Mouse (Mus musculus) myocyte (in vitro differentiated cells): ENCODE measurements around the gene Tssk3. TPM values are rescaled to one million over a fixed set of nuclear protein-coding genes. Genes with fewer than 3 reads are reported as not detected.

Experiments
- H3K27me3 ChIP-seq: one replicate; pipeline ENCODE4 v1.6.1; 2011; ENCODE audit not compliant: control insufficient read depth, insufficient read depth, insufficient read length
- H3K36me3 ChIP-seq: one replicate; pipeline ENCODE4 v1.6.1; 2011; ENCODE audit not compliant: control insufficient read depth, insufficient read depth
- H3K4me2 ChIP-seq: one replicate; pipeline ENCODE4 v1.6.1; 2011; ENCODE audit warnings: low read depth, control low read depth
- H3K4me3 ChIP-seq: one replicate; pipeline ENCODE4 v1.5.1; 2011; ENCODE audit warnings: mild to moderate bottlenecking, control low read depth, moderate library complexity
- H3K79me2 ChIP-seq: one replicate; pipeline ENCODE4 v1.6.1; 2011; ENCODE audit not compliant: control insufficient read depth, insufficient read depth
- H3ac ChIP-seq: one replicate; pipeline ENCODE4 v1.6.1; 2011; ENCODE audit not compliant: control insufficient read depth, insufficient read length
- CEBPB ChIP-seq: IDR thresholded peaks from 2 replicates; pipeline ENCODE4 v1.6.1; 2011; ENCODE audit warnings: mild to moderate bottlenecking, moderate library complexity; ENCODE audit not compliant: poor library complexity, insufficient read depth, severe bottlenecking
- E2F4 ChIP-seq: IDR thresholded peaks from one replicate; pipeline ENCODE4 v1.6.1; 2011; ENCODE audit warnings: mild to moderate bottlenecking, control low read depth, moderate library complexity; ENCODE audit not compliant: insufficient read depth
- MAX ChIP-seq: IDR thresholded peaks from one replicate; pipeline ENCODE4 v1.6.1; 2011; ENCODE audit warnings: low read depth, mild to moderate bottlenecking, control low read depth
- MYOD1 ChIP-seq, 3 experiments: IDR thresholded peaks; one replicate each; pipeline ENCODE4 v1.6.1; 2011; ENCODE audit warnings: control low read depth in 2 of 3, low read depth in 2 of 3, mild to moderate bottlenecking in 2 of 3, moderate library complexity in 1 of 3; ENCODE audit not compliant: insufficient read length in 2 of 3, control insufficient read depth in 1 of 3
- MYOG ChIP-seq, 3 experiments: IDR thresholded peaks; one replicate each; pipeline ENCODE4 v1.6.1; 2011; ENCODE audit warnings: control low read depth in 2 of 3, low read depth in 2 of 3, mild to moderate bottlenecking in 2 of 3; ENCODE audit not compliant: insufficient read length in 2 of 3, control insufficient read depth in 1 of 3, insufficient read depth in 1 of 3
- POLR2A ChIP-seq: IDR thresholded peaks from one replicate; pipeline ENCODE4 v1.6.1; 2011; ENCODE audit warnings: low read depth, mild to moderate bottlenecking, control low read depth, moderate library complexity; ENCODE audit not compliant: insufficient read length
- POLR2AphosphoS2 ChIP-seq: IDR thresholded peaks from one replicate; pipeline ENCODE4 v1.6.1; 2011; ENCODE audit warnings: low read depth, control low read depth; ENCODE audit not compliant: insufficient read length
- REST ChIP-seq: IDR thresholded peaks from one replicate; pipeline ENCODE4 v1.6.1; 2011; ENCODE audit warnings: mild to moderate bottlenecking, control low read depth, moderate library complexity; ENCODE audit not compliant: insufficient read depth, insufficient read length
- SRF ChIP-seq: IDR thresholded peaks from one replicate; pipeline ENCODE4 v1.6.1; 2011; ENCODE audit warnings: low read depth; ENCODE audit not compliant: control insufficient read depth, insufficient read length
- TCF12 ChIP-seq: IDR thresholded peaks from one replicate; pipeline ENCODE4 v1.6.1; 2011; ENCODE audit warnings: mild to moderate bottlenecking, control low read depth; ENCODE audit not compliant: poor library complexity, insufficient read depth, severe bottlenecking
- TCF3 ChIP-seq: IDR thresholded peaks from one replicate; pipeline ENCODE4 v1.6.1; 2011; ENCODE audit warnings: low read depth, control low read depth; ENCODE audit not compliant: insufficient read length
- USF1 ChIP-seq: IDR thresholded peaks from one replicate; pipeline ENCODE4 v1.6.1; 2011; ENCODE audit warnings: low read depth, mild to moderate bottlenecking, control low read depth, moderate library complexity
- polyA plus RNA-seq: library from polyadenylated mRNA; unstranded; fragments of >200 nt; fragmentation: generic; extraction: Trizol; gene quantifications from one replicate; pipeline ENCODE4 v1.2.1, GENCODE M21; 2012; ENCODE audit warnings: missing spikeins

Gene Tssk3
- polyA plus RNA-seq, 1 experiment, result not detected

- TF ChIP-seq POLR2AphosphoS2, result no peak
- no peak for TF ChIP-seq POLR2A
- peak in 1 of 3 experiments; percentile 9 for TF ChIP-seq MYOD1 (IDR thresholded peaks at IDR 0.05; ENCODE audit: control insufficient read depth in 1 of 3, insufficient read length in 2 of 3, low read depth in 2 of 3)
- TF ChIP-seq MYOG (IDR thresholded peaks at IDR 0.05; ENCODE audit: control insufficient read depth in 1 of 3, insufficient read depth in 1 of 3, insufficient read length in 2 of 3, low read depth in 2 of 3), result peak in 1 of 3 experiments; percentile 23
- H3K36me3 ChIP-seq, result no peaks in the 10 kb centered on the region
- no peaks in the 10 kb centered on the region for H3K27me3 ChIP-seq
- no peak overlapping the region for H3K4me2 ChIP-seq
- no peaks in the 10 kb centered on the region for H3K79me2 ChIP-seq
- no peak overlapping the region for H3K4me3 ChIP-seq
- H3ac ChIP-seq, result no peak overlapping the region
Measured at GRCm38 (mm10) chr4:129511413-129512096, 20.7 kb upstream of the Tssk3 start.

- H3K4me3 ChIP-seq, result no peak overlapping the region
- H3K27me3 ChIP-seq, result no peaks in the 10 kb centered on the region
- TF ChIP-seq TCF12, result no peak
- no peak for TF ChIP-seq MYOG (IDR thresholded peaks at IDR 0.05; ENCODE audit: control insufficient read depth in 1 of 3, insufficient read depth in 1 of 3, insufficient read length in 2 of 3, low read depth in 2 of 3)
- no peak for TF ChIP-seq POLR2A
- H3K4me2 ChIP-seq, result no peak overlapping the region
- no peaks in the 10 kb centered on the region for H3K79me2 ChIP-seq
- H3ac ChIP-seq, result no peak overlapping the region
- no peaks in the 10 kb centered on the region for H3K36me3 ChIP-seq
Measured at GRCm38 (mm10) chr4:129510723-129511412, 20.0 kb upstream of the Tssk3 start.

GRCm38 (mm10) chr4:129509650-129510049, 18.8 kb upstream of the Tssk3 start:
- H3K27me3 ChIP-seq, result no peaks in the 10 kb centered on the region
- no peak for TF ChIP-seq USF1
- no peak for TF ChIP-seq MYOD1 (IDR thresholded peaks at IDR 0.05; ENCODE audit: control insufficient read depth in 1 of 3, insufficient read length in 2 of 3, low read depth in 2 of 3)
- TF ChIP-seq E2F4, result no peak
- no peak for TF ChIP-seq MYOG (IDR thresholded peaks at IDR 0.05; ENCODE audit: control insufficient read depth in 1 of 3, insufficient read depth in 1 of 3, insufficient read length in 2 of 3, low read depth in 2 of 3)
- no peak for TF ChIP-seq CEBPB
- TF ChIP-seq TCF3, result no peak
- H3K79me2 ChIP-seq, result no peaks in the 10 kb centered on the region
- no peak overlapping the region for H3K4me3 ChIP-seq
- H3K4me2 ChIP-seq, result no peak overlapping the region
- H3ac ChIP-seq, result no peak overlapping the region
- no peaks in the 10 kb centered on the region for H3K36me3 ChIP-seq

GRCm38 (mm10) chr4:129508834-129509600, 18.2 kb upstream of the Tssk3 start:
- Histone ChIP-seq H3K4me2 (no peak overlapping the region), H3K36me3 (no peaks in the 10 kb centered on the region), H3K79me2 (no peaks in the 10 kb centered on the region), H3K4me3 (no peak overlapping the region), H3ac (no peak overlapping the region), H3K27me3 (no peaks in the 10 kb centered on the region)
- TF ChIP-seq REST, result no peak
- TF ChIP-seq MYOG (IDR thresholded peaks at IDR 0.05; ENCODE audit: control insufficient read depth in 1 of 3, insufficient read depth in 1 of 3, insufficient read length in 2 of 3, low read depth in 2 of 3), result no peak
- no peak for TF ChIP-seq MYOD1 (IDR thresholded peaks at IDR 0.05; ENCODE audit: control insufficient read depth in 1 of 3, insufficient read length in 2 of 3, low read depth in 2 of 3)
- TF ChIP-seq POLR2A, result no peak
- no peak for TF ChIP-seq SRF
- TF ChIP-seq MAX, result no peak
- TF ChIP-seq CEBPB, result no peak
- no peak for TF ChIP-seq E2F4
- no peak for TF ChIP-seq TCF12
- TF ChIP-seq TCF3, result no peak
- no peak for TF ChIP-seq POLR2AphosphoS2
- TF ChIP-seq USF1, result no peak

GRCm38 (mm10) chr4:129508237-129508515, 17.4 kb upstream of the Tssk3 start:
- no peak overlapping the region for H3K4me2 ChIP-seq
- no peaks in the 10 kb centered on the region for H3K79me2 ChIP-seq
- no peaks in the 10 kb centered on the region for H3K36me3 ChIP-seq
- TF ChIP-seq SRF (no peak), MYOG (IDR thresholded peaks at IDR 0.05; ENCODE audit: control insufficient read depth in 1 of 3, insufficient read depth in 1 of 3, insufficient read length in 2 of 3, low read depth in 2 of 3) (no peak)
- no peak overlapping the region for H3K4me3 ChIP-seq
- no peaks in the 10 kb centered on the region for H3K27me3 ChIP-seq
- no peak overlapping the region for H3ac ChIP-seq
